Mouse (Mus musculus) limb, embryonic 11.5 days (tissue): ENCODE measurements around the gene Stoml3. TPM values are rescaled to one million over a fixed set of nuclear protein-coding genes. Genes with fewer than 3 reads are reported as not detected.

Experiments used
- ATAC-seq: fragments of 200-750 bp; cut with Nextera tagmentation; 2 replicates; pipeline ENCODE4 v1.8.0; 2017; ENCODE audit warnings: low read depth; ENCODE audit not compliant: insufficient number of reproducible peaks, low FRiP score, low TSS enrichment
- DNase-seq: peaks from one replicate; pipeline ENCODE4 v3.0.0-alpha.2; 2015; ENCODE audit warnings: low spot score
- H3K27ac ChIP-seq: fragments of 300-500 bp; sonication (generic); replicated peaks from 2 replicates; pipeline ENCODE4 v1.5.1; 2014; ENCODE audit warnings: low read depth, mild to moderate bottlenecking, low read length
- H3K27me3 ChIP-seq: fragments of 300-500 bp; sonication (generic); 2 replicates; pipeline ENCODE4 v1.6.1; 2014; ENCODE audit warnings: mild to moderate bottlenecking, low read length, mixed read lengths; ENCODE audit not compliant: control insufficient read depth, insufficient read depth
- H3K36me3 ChIP-seq: fragments of 300-500 bp; sonication (generic); 2 replicates; pipeline ENCODE4 v1.6.1; 2014; ENCODE audit warnings: mild to moderate bottlenecking, low read length, moderate library complexity, mixed read lengths; ENCODE audit not compliant: control insufficient read depth, insufficient read depth
- H3K4me1 ChIP-seq: fragments of 300-500 bp; sonication (generic); 2 replicates; pipeline ENCODE4 v1.6.1; 2014; ENCODE audit warnings: low read length, mixed read lengths; ENCODE audit not compliant: control insufficient read depth, insufficient read depth
- H3K4me2 ChIP-seq: fragments of 300-500 bp; sonication (generic); 2 replicates; pipeline ENCODE4 v1.6.1; 2014; ENCODE audit warnings: low read depth, mild to moderate bottlenecking, moderate library complexity; ENCODE audit not compliant: severe bottlenecking
- H3K4me3 ChIP-seq: fragments of 300-500 bp; sonication (generic); 2 replicates; pipeline ENCODE4 v1.5.1; 2014; ENCODE audit warnings: low read depth, low read length
- H3K9ac ChIP-seq: fragments of 300-500 bp; sonication (generic); 2 replicates; pipeline ENCODE4 v1.6.1; 2014; ENCODE audit warnings: mild to moderate bottlenecking, low read length
- H3K9me3 ChIP-seq: fragments of 300-500 bp; sonication (generic); 2 replicates; pipeline ENCODE4 v1.6.1; 2016; ENCODE audit warnings: low read length; ENCODE audit not compliant: control insufficient read depth
- WGBS: fragments of 180-500 bp; shearing (Covaris S2); extraction: QIAGEN DNeasy Blood & Tissue Kit; methylation state at CpG from one replicate; pipeline ENCODE4 v1.1.7; 2014; 5-methylcytosine and 5-hydroxymethylcytosine counted together
- polyA plus RNA-seq: library from polyadenylated mRNA; unstranded; fragments of >200 nt; fragmentation: Nextera tagmentation; extraction: Ambion mirVana; gene quantifications from 2 replicates; pipeline ENCODE4 v1.2.1, GENCODE M21; 2014

Stoml3 gene
- polyA plus RNA-seq, 1 experiment from 2014 or later: not detected

DNA sequence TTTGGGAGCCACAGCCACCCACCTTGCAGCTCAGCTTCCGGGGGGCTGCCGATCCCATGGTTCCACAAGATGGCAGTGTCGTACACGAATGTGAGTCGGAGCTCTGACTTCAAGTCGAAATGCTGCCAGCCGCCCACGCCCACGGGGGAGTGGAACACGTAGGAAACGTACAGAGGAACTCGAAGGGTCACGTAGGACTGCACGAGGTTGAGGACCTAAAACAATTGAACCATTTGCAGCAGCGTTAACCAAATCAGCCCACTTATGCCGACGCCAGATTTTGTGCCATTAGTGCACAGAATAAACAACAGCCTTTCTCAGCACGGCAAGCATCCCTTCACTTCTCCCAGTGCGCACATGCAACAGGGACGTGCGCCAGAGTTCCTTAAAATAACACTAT lies 37.3 kb downstream of the Stoml3 start:
- H3K27ac ChIP-seq: no peak overlapping the region
- no peak overlapping the region; the same call in 1 of the 2 replicates for H3K4me2 ChIP-seq
- H3K36me3 ChIP-seq: no peaks in the 10 kb centered on the region
- no peaks in the 10 kb centered on the region for H3K4me1 ChIP-seq
- ATAC-seq (no peak), DNase-seq (peak; percentile 83)
- no peaks in the 10 kb centered on the region for H3K9me3 ChIP-seq
- H3K9ac ChIP-seq: no peak overlapping the region
- WGBS: 17% methylated on average over 21 of the region's 21 CpGs
- no peak overlapping the region for H3K4me3 ChIP-seq
- no peaks in the 10 kb centered on the region for H3K27me3 ChIP-seq

DNA sequence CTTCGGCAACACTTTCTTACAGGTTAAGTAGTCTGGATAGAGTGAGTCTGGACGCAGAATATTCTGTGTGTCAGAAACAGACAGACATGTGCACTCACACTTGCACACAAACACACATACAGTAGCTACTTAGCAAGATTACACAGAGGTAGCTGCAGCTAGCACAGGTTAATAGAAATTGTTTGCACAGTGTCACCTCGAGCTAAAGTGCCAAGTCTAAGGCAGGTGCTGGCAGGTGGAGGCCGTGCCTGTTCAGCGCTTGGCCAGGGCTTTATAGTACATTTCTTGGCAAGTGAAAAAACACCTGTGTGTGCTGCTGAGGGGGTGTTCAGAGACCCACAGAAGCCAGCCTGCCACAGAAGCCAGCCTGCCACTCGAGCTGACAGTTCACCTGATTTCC lies 41.9 kb downstream of the Stoml3 start:
- no peaks in the 10 kb centered on the region for H3K27me3 ChIP-seq
- no peaks in the 10 kb centered on the region for H3K4me1 ChIP-seq
- no peak for DNase-seq
- H3K36me3 ChIP-seq: no peaks in the 10 kb centered on the region
- H3K27ac ChIP-seq: no peak overlapping the region
- no peaks in the 10 kb centered on the region for H3K9me3 ChIP-seq
- H3K9ac ChIP-seq: no peak overlapping the region
- H3K4me3 ChIP-seq: no peak overlapping the region
- no peak overlapping the region for H3K4me2 ChIP-seq
- 88% methylated on average over 6 of the region's 6 CpGs for WGBS
- no peak for ATAC-seq

DNA sequence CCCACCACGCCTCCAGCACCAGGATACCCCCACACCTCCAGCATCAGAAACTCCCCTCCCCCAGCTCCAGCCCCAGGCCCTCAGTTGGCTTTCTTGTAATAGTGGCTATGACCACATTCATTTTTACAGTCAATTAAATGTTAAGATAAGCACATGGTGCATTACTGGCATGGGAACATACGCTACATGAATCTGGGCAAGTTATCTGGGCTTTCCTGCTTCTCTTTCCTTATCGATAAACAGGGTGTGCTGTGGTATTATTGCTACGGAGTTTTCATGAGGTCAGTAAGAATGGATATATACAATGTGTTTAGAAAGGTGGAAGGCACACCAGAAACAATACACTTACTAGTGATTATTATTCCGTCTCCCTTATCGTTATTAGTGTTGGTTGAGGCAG lies 43.6 kb downstream of the Stoml3 start:
- Histone ChIP-seq H3K4me3 (no peak overlapping the region), H3K36me3 (no peaks in the 10 kb centered on the region), H3K9ac (no peak overlapping the region), H3K27ac (no peak overlapping the region), H3K27me3 (no peaks in the 10 kb centered on the region), H3K9me3 (no peaks in the 10 kb centered on the region), H3K4me1 (no peaks in the 10 kb centered on the region), H3K4me2 (no peak overlapping the region)
- WGBS: 86% methylated on average over 6 of the region's 6 CpGs
- no peak for ATAC-seq
- DNase-seq: no peak

DNA sequence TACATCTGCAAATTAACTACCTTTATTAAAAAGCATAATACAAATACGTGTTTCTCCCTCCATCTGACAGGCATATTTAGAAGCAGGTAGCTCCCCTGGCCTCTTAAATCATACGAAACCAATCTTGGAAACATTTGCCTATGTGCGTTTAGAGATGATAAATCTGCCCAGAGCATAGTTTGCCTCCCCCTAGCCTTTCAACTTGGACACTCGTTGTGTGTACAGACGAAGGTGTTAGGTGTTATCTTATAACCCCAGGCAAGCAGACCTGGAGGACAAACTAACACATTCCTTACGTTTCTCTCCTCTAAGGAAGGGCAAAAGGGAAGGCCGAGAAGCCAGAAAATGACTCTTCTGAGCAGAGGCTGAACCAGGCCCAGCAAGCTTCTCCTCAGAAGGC lies 64.2 kb downstream of the Stoml3 start:
- no peak overlapping the region for H3K4me3 ChIP-seq
- ATAC-seq (no peak), DNase-seq (no peak)
- no peaks in the 10 kb centered on the region for H3K9me3 ChIP-seq
- no peak overlapping the region for H3K4me2 ChIP-seq
- H3K9ac ChIP-seq: no peak overlapping the region
- H3K36me3 ChIP-seq: no peaks in the 10 kb centered on the region
- no peaks in the 10 kb centered on the region for H3K27me3 ChIP-seq
- no peaks in the 10 kb centered on the region; the same call in 1 of the 2 replicates for H3K4me1 ChIP-seq
- WGBS: 39% methylated on average over 7 of the region's 7 CpGs
- H3K27ac ChIP-seq: no peak overlapping the region

DNA sequence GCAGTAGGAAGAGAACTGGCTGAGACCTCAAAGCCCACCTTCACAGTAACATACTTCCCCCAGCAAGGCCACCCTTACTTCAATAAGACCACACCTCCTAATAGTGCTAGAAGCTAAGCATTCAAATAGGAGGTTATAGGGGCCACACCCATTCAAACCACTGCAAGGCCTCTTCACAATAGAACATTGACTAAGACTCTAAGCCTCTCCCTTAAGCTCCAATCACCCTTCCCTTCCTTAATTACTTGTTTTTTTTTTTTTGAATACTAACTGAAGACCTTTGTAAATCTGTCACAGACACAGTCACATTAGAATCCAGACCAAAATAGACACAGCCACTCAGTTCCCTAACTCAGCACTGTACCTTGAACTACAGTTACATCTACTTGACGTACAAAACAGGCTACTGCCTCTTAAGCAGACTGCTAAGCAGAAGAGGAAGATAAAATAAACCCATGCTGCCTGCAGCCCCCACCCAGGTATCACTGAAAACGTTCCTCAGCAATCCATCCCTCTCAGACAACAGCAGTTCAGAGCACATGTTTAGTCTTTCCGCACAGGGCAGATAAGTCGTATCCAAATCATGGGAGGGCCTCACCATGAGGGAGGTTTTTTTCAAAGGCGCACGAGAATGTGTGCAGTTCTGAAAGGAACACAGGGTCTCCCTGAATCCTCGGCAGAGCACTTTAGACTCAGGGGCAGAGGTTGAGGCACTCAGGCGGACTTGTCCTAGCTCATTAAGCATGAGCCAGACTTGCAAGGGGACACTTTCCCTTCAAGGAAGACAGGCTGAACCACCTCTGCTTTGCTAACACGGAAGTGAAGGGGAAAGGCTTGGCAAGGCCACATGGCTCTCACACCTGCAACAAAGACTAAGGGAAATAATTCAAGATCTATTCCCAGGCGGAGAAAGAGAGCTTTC lies 66.8 kb downstream of the Stoml3 start:
- Histone ChIP-seq H3K9ac (no peak overlapping the region), H3K4me3 (no peak overlapping the region), H3K9me3 (no peaks in the 10 kb centered on the region), H3K36me3 (no peaks in the 10 kb centered on the region), H3K27ac (no peak overlapping the region), H3K4me2 (no peak overlapping the region), H3K27me3 (no peaks in the 10 kb centered on the region), H3K4me1 (no peaks in the 10 kb centered on the region; the same call in 1 of the 2 replicates)
- no peak for ATAC-seq
- WGBS: 72% methylated on average over 10 of the region's 10 CpGs
- no peak for DNase-seq

DNA sequence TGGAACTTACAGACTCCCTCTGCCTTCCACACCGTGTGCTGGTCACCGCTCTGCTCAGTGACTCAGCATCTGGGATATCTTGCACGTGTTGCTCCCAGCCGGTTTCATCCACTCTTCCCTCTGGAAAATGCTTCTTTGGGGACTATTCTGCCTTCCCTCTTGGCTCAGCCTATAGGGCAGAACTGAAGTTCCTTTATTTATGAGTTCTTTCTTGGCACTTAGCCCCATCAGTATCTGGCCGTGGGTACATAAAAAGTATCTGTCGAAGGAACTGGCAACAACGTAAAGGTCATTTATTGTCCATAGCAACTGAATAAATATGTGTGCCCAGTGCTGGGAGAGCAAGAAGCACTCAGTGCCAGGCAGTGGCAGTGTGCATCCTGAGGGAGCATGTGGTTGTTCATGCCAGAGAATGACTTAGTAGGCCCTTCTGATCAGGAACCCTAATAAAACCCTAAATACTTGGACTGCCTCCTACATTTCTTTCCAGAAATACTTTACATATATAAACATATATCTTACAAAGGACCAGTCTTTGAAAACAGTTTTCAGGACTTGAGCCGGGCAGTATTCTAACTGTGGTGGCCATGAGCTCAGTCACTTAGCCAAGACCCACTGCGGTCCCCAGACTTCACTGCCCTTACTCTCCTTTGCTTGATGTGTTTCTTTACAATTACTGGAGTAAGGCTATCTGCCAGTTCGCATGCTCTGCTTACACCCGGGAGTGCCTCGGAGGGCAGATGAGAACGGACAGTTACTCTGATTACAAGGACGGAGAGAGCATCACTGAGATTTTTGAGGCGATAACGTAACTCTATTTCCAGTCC lies 69.1 kb downstream of the Stoml3 start:
- no peak for ATAC-seq
- no peaks in the 10 kb centered on the region for H3K36me3 ChIP-seq
- 87% methylated on average over 16 of the region's 16 CpGs for WGBS

More for the DNA sequence above, 69.1 kb downstream of the Stoml3 start:
- Histone ChIP-seq H3K4me1 (no peaks in the 10 kb centered on the region; the same call in 1 of the 2 replicates), H3K4me2 (no peak overlapping the region), H3K27me3 (no peaks in the 10 kb centered on the region), H3K9ac (no peak overlapping the region), H3K4me3 (no peak overlapping the region), H3K27ac (no peak overlapping the region), H3K9me3 (no peaks in the 10 kb centered on the region)
- no peak for DNase-seq

Other genes with a start within 250 kb of the Stoml3 start
- gene Nhlrc3, start 25.3 kb upstream of the Stoml3 start, polyA plus RNA-seq: 7.9 and 9.8 TPM in 2 replicates
- 27.4 and 28.7 TPM in 2 replicates for gene Proser1, start 25.0 kb upstream of the Stoml3 start, polyA plus RNA-seq
- 4.9 TPM in 2 replicates for gene Frem2, start 168.7 kb downstream of the Stoml3 start, polyA plus RNA-seq